Mouse (Mus musculus): Measurements from ENCODE around the gene Kyat1. TPM values are rescaled to one million over a fixed set of nuclear protein-coding genes. Genes with fewer than 3 reads are reported as not detected.

The Kyat1 gene
- polyA plus RNA-seq, 1 experiment from 2014 or later: 24.6 TPM

- H3K4me3 ChIP-seq (ENCODE audit: low read length): no peak overlapping the region
- ATAC-seq: no peak
- no peaks in the 10 kb centered on the region for H3K9me3 ChIP-seq (ENCODE audit: control insufficient read depth, low read length)
- 77% methylated on average over 10 of the region's 10 CpGs for WGBS
- H3K27ac ChIP-seq (ENCODE audit: low read length): no peak overlapping the region
- H3K9ac ChIP-seq (ENCODE audit: low read depth, low read length): no peak overlapping the region
- peaks cover 5% of the 10 kb centered on the region; the same call in 1 of the 2 replicates for H3K36me3 ChIP-seq (ENCODE audit: control insufficient read depth, insufficient read depth, low read length)
- no peaks in the 10 kb centered on the region for H3K27me3 ChIP-seq (replicated peaks; ENCODE audit: control insufficient read depth, insufficient read depth, low read length)
- peaks cover 30% of the 10 kb centered on the region for H3K4me1 ChIP-seq (ENCODE audit: control insufficient read depth, insufficient read depth, low read length)
- no peak overlapping the region for H3K4me2 ChIP-seq (ENCODE audit: low read depth, low read length)
Observed at GRCm38 (mm10) chr2:30136458-30136857, 69.2 kb downstream of the Kyat1 start.

Other genes starting within 250 kb of the Kyat1 start
- 66.0 and 76.0 TPM in 2 replicates for gene Sptan1, start 240.3 kb downstream of the Kyat1 start, polyA plus RNA-seq (2015; fragmentation: Nextera tagmentation; extraction: Ambion mirVana)
- 19.7 and 21.9 TPM in 2 replicates for gene Wdr34, start 157.0 kb downstream of the Kyat1 start, polyA plus RNA-seq (2015; fragmentation: Nextera tagmentation; extraction: Ambion mirVana)
- 329 and 361 TPM in 2 replicates for gene Set, start 148.5 kb downstream of the Kyat1 start, polyA plus RNA-seq (2015; fragmentation: Nextera tagmentation; extraction: Ambion mirVana)
- 10.4 and 10.8 TPM in 2 replicates for gene Pkn3, start 128.2 kb downstream of the Kyat1 start, polyA plus RNA-seq (2015; fragmentation: Nextera tagmentation; extraction: Ambion mirVana)
- gene Zdhhc12, start 112.2 kb downstream of the Kyat1 start, polyA plus RNA-seq (2015; fragmentation: Nextera tagmentation; extraction: Ambion mirVana): 79.0 and 86.2 TPM in 2 replicates
- 3.3 and 3.7 TPM in 2 replicates for gene Zer1, start 81.3 kb downstream of the Kyat1 start, polyA plus RNA-seq (2015; fragmentation: Nextera tagmentation; extraction: Ambion mirVana)
- 8.3 and 9.8 TPM in 2 replicates for gene Tbc1d13, start 72.1 kb downstream of the Kyat1 start, polyA plus RNA-seq (2015; fragmentation: Nextera tagmentation; extraction: Ambion mirVana)
- 42.5 and 45.5 TPM in 2 replicates for gene Endog, start 34.4 kb downstream of the Kyat1 start, polyA plus RNA-seq (2015; fragmentation: Nextera tagmentation; extraction: Ambion mirVana)
- gene Spout1, start 27.4 kb downstream of the Kyat1 start, polyA plus RNA-seq (2015; fragmentation: Nextera tagmentation; extraction: Ambion mirVana): 59.5 and 62.6 TPM in 2 replicates
- gene Lrrc8a, start 31.9 kb upstream of the Kyat1 start, polyA plus RNA-seq (2015; fragmentation: Nextera tagmentation; extraction: Ambion mirVana): 37.4 and 40.1 TPM in 2 replicates
- gene Gm28035, start 34.7 kb upstream of the Kyat1 start, polyA plus RNA-seq (2015; fragmentation: Nextera tagmentation; extraction: Ambion mirVana): 0.11 and 0.24 TPM in 2 replicates
- gene Phyhd1, start 60.4 kb upstream of the Kyat1 start, polyA plus RNA-seq (2015; fragmentation: Nextera tagmentation; extraction: Ambion mirVana): 10.5 and 10.8 TPM in 2 replicates
- not detected in 2 replicates for gene Gm28038, start 75.2 kb upstream of the Kyat1 start, polyA plus RNA-seq (2015; fragmentation: Nextera tagmentation; extraction: Ambion mirVana)
- gene Dolk, start 80.5 kb upstream of the Kyat1 start, polyA plus RNA-seq (2015; fragmentation: Nextera tagmentation; extraction: Ambion mirVana): 38.3 and 41.2 TPM in 2 replicates
- gene Nup188, start 80.5 kb upstream of the Kyat1 start, polyA plus RNA-seq (2015; fragmentation: Nextera tagmentation; extraction: Ambion mirVana): 23.6 and 26.6 TPM in 2 replicates
- gene Sh3glb2, start 153.5 kb upstream of the Kyat1 start, polyA plus RNA-seq (2015; fragmentation: Nextera tagmentation; extraction: Ambion mirVana): 68.6 and 71.4 TPM in 2 replicates
- 23.1 and 24.7 TPM in 2 replicates for gene Miga2, start 158.4 kb upstream of the Kyat1 start, polyA plus RNA-seq (2015; fragmentation: Nextera tagmentation; extraction: Ambion mirVana)
- 59.4 and 63.3 TPM in 2 replicates for gene Dolpp1, start 186.4 kb upstream of the Kyat1 start, polyA plus RNA-seq (2015; fragmentation: Nextera tagmentation; extraction: Ambion mirVana)
- gene Crat, start 210.0 kb upstream of the Kyat1 start, polyA plus RNA-seq (2015; fragmentation: Nextera tagmentation; extraction: Ambion mirVana): 25.9 and 29.4 TPM in 2 replicates
- gene Ptpa, start 210.2 kb upstream of the Kyat1 start, polyA plus RNA-seq (2015; fragmentation: Nextera tagmentation; extraction: Ambion mirVana): 120 and 132 TPM in 2 replicates